ENCODE assay signal across 21 mouse cellular contexts in genomic region chr9:115995856-115996560, GRCm38 (mm10).
A peak's percentile ranks its signal among the peaks of the same experiment; 100 is the strongest.
DNase-seq lines count a peak whose midpoint lies in the region; ATAC-seq lines count a peak whose summit lies in the region.
"Had no signal": no experiment of that assay in that cellular context is flagged by ENCODE, and none has a peak within 500 bp of the region (broad histone marks: within the 10 kb centered on the region; RNA-seq: fewer than 3 reads in every experiment).

No protein-coding gene starts in this region.

- H3K27ac ChIP-seq in hindbrain, embryonic 14.5 days, result 0 out of 2 replicates have a peak overlapping the region, but pooled peaks have one; percentile 8
- no peak overlapping the region for H3K27ac ChIP-seq in hindbrain, embryonic 11.5 days (ENCODE audit: low read depth, low read length)
- H3K27ac ChIP-seq in neural tube, embryonic 14.5 days (ENCODE audit: low read depth, low read length), result peak overlapping the region; percentile 28; the same call in 1 of the 2 replicates
- H3K27ac ChIP-seq: liver, embryonic 13.5 days; stomach, postnatal 0 days had no signal

- peaks cover 5% of the 10 kb centered on the region; the same call in 1 of the 2 replicates for H3K4me1 ChIP-seq in hindbrain, embryonic 14.5 days (replicated peaks; ENCODE audit: control insufficient read depth, insufficient read depth, low read length)
- no peaks in the 10 kb centered on the region for H3K4me1 ChIP-seq in hindbrain, embryonic 11.5 days (replicated peaks; ENCODE audit: control insufficient read depth, insufficient read depth, low read length)
- H3K4me1 ChIP-seq in neural tube, embryonic 14.5 days (ENCODE audit: control insufficient read depth, insufficient read depth, low read length), result no peaks in the 10 kb centered on the region
- H3K4me1 ChIP-seq: liver, embryonic 13.5 days; megakaryocyte, embryonic 14.5 days had no signal

- H3K9me3 ChIP-seq in hindbrain, embryonic 14.5 days (ENCODE audit: control insufficient read depth, low read length), result no peaks in the 10 kb centered on the region
- no peaks in the 10 kb centered on the region for H3K9me3 ChIP-seq in hindbrain, embryonic 11.5 days (ENCODE audit: control insufficient read depth, low read length)
- no peaks in the 10 kb centered on the region for H3K9me3 ChIP-seq in neural tube, embryonic 14.5 days (ENCODE audit: control insufficient read depth, low read length)
- H3K9me3 ChIP-seq: liver, embryonic 13.5 days had no signal

- H3K9ac ChIP-seq in hindbrain, embryonic 14.5 days, result no peak overlapping the region
- no peak overlapping the region for H3K9ac ChIP-seq in hindbrain, embryonic 11.5 days (ENCODE audit: low read depth, low read length)
- no peak overlapping the region for H3K9ac ChIP-seq in neural tube, embryonic 14.5 days (replicated peaks; ENCODE audit: low read depth, low read length)
- H3K9ac ChIP-seq: liver, embryonic 13.5 days had no signal

- H3K27me3 ChIP-seq in hindbrain, embryonic 14.5 days (ENCODE audit: control insufficient read depth, insufficient read depth, low read length), result no peaks in the 10 kb centered on the region
- no peaks in the 10 kb centered on the region for H3K27me3 ChIP-seq in hindbrain, embryonic 11.5 days (ENCODE audit: control insufficient read depth, insufficient read depth, low read length)
- no peaks in the 10 kb centered on the region for H3K27me3 ChIP-seq in neural tube, embryonic 14.5 days (ENCODE audit: control insufficient read depth, insufficient read depth, low read length)
- H3K27me3 ChIP-seq: liver, embryonic 13.5 days had no signal

- no peak overlapping the region for H3K4me3 ChIP-seq in hindbrain, embryonic 14.5 days (replicated peaks; ENCODE audit: low read length)
- H3K4me3 ChIP-seq in hindbrain, embryonic 11.5 days (ENCODE audit: low read depth, low read length), result no peak overlapping the region
- no peak overlapping the region for H3K4me3 ChIP-seq in neural tube, embryonic 14.5 days (ENCODE audit: low read depth, low read length)
- H3K4me3 ChIP-seq: liver, embryonic 13.5 days; megakaryocyte, embryonic 14.5 days had no signal

- 69% methylated on average over 23 of the region's 23 CpGs for WGBS in hindbrain, embryonic 14.5 days
- WGBS in hindbrain, embryonic 11.5 days, result 88% methylated on average over 23 of the region's 23 CpGs
- WGBS in neural tube, embryonic 14.5 days, result 76% methylated on average over 23 of the region's 23 CpGs

- H3K36me3 ChIP-seq in hindbrain, embryonic 14.5 days (replicated peaks; ENCODE audit: control insufficient read depth, insufficient read depth), result no peaks in the 10 kb centered on the region
- no peaks in the 10 kb centered on the region for H3K36me3 ChIP-seq in hindbrain, embryonic 11.5 days (ENCODE audit: control insufficient read depth, insufficient read depth, low read length)
- no peaks in the 10 kb centered on the region for H3K36me3 ChIP-seq in neural tube, embryonic 14.5 days (ENCODE audit: control insufficient read depth, insufficient read depth, low read length)
- H3K36me3 ChIP-seq: liver, embryonic 13.5 days had no signal

- DNase-seq in hindbrain, embryonic 14.5 days (ENCODE audit: low spot score), result no peak
- no peak for DNase-seq in hindbrain, embryonic 11.5 days (ENCODE audit: low spot score)
- no peak for DNase-seq in neural tube, embryonic 10.5 days (ENCODE audit: extremely low spot score, low spot score)
- peak; percentile 63 for DNase-seq in gastrocnemius, adult 18-20 months (ENCODE audit: low spot score)
- DNase-seq in skeletal muscle tissue, adult 2 months (ENCODE audit: low read depth, low spot score), result peak; percentile 75
- no peak for DNase-seq in kidney, postnatal 36 days
- no peak for DNase-seq in left cerebral cortex, adult 9 months (ENCODE audit: low spot score in 2 of 2)
- DNase-seq: adrenal gland, postnatal 14 days; B cell, adult 2 months; cerebellum, adult 2 months; heart, postnatal 14 days; kidney, adult 9 months; layer of hippocampus, postnatal 36 days; liver, embryonic 13.5 days; lung, postnatal 10 days; right cerebral cortex, postnatal 14 days; thymus, postnatal 25 days had no signal

- no peak for ATAC-seq in hindbrain, embryonic 14.5 days (ENCODE audit: low FRiP score)
- ATAC-seq in hindbrain, embryonic 11.5 days (ENCODE audit: low FRiP score), result no peak
- ATAC-seq in neural tube, embryonic 14.5 days (ENCODE audit: low read depth), result no peak

- H3K4me2 ChIP-seq in hindbrain, embryonic 14.5 days (replicated peaks), result no peak overlapping the region
- no peak overlapping the region for H3K4me2 ChIP-seq in hindbrain, embryonic 11.5 days (replicated peaks; ENCODE audit: low read depth, low read length)
- H3K4me2 ChIP-seq in neural tube, embryonic 14.5 days (ENCODE audit: low read depth, low read length), result no peak overlapping the region
- H3K4me2 ChIP-seq: heart, embryonic 11.5 days; liver, embryonic 13.5 days had no signal

Comparison
In these comparisons a context has a peak if more than half of its experiments do, and no peak if none do; other contexts are left out.
1. DNase-seq: peak in gastrocnemius, adult 18-20 months (single experiment) and skeletal muscle tissue, adult 2 months (single experiment); none in hindbrain, embryonic 14.5 days (single experiment), hindbrain, embryonic 11.5 days (single experiment), neural tube, embryonic 10.5 days (single experiment), kidney, postnatal 36 days (0 of 2) and left cerebral cortex, adult 9 months (0 of 2).